Mouse (Mus musculus) midbrain, embryonic 13.5 days (tissue): ENCODE measurements around the gene Pkd1l2. TPM values are rescaled to one million over a fixed set of nuclear protein-coding genes. Genes with fewer than 3 reads are reported as not detected.

Experiments
- ATAC-seq: fragments of 200-750 bp; cut with Nextera tagmentation; 2 replicates; pipeline ENCODE4 v1.8.0; 2017; ENCODE audit warnings: mild to moderate bottlenecking, moderate TSS enrichment, moderate library complexity
- H3K27ac ChIP-seq: fragments of 300-500 bp; sonication (generic); 2 replicates; pipeline ENCODE4 v1.5.1; 2015; ENCODE audit warnings: inconsistent platforms, mild to moderate bottlenecking, moderate library complexity
- H3K27me3 ChIP-seq: fragments of 300-500 bp; sonication (generic); 2 replicates; pipeline ENCODE4 v1.6.1; 2015; ENCODE audit warnings: mild to moderate bottlenecking, inconsistent platforms
- H3K36me3 ChIP-seq: fragments of 300-500 bp; sonication (generic); 2 replicates; pipeline ENCODE4 v1.6.1; 2015; ENCODE audit warnings: mild to moderate bottlenecking, inconsistent platforms
- H3K4me1 ChIP-seq: fragments of 300-500 bp; sonication (generic); replicated peaks from 2 replicates; pipeline ENCODE4 v1.6.1; 2015; ENCODE audit warnings: inconsistent platforms
- H3K4me2 ChIP-seq: fragments of 300-500 bp; sonication (generic); replicated peaks from 2 replicates; pipeline ENCODE4 v1.6.1; 2015; ENCODE audit warnings: moderate library complexity, mild to moderate bottlenecking, inconsistent platforms
- H3K4me3 ChIP-seq: fragments of 300-500 bp; sonication (generic); replicated peaks from 2 replicates; pipeline ENCODE4 v1.5.1; 2015; ENCODE audit warnings: mild to moderate bottlenecking, inconsistent platforms
- H3K9ac ChIP-seq: fragments of 300-500 bp; sonication (generic); replicated peaks from 2 replicates; pipeline ENCODE4 v1.6.1; 2015; ENCODE audit warnings: mild to moderate bottlenecking, inconsistent platforms
- H3K9me3 ChIP-seq: fragments of 300-500 bp; sonication (generic); 2 replicates; pipeline ENCODE4 v1.6.1; 2016; ENCODE audit warnings: mild to moderate bottlenecking, inconsistent platforms
- WGBS: fragments of 180-500 bp; shearing (Covaris S2); methylation state at CpG from one replicate; pipeline ENCODE4 v1.1.7; 2015; 5-methylcytosine and 5-hydroxymethylcytosine counted together
- polyA plus RNA-seq: library from polyadenylated mRNA; unstranded; fragments of >200 nt; fragmentation: Nextera tagmentation; extraction: Ambion mirVana; gene quantifications from 2 replicates; pipeline ENCODE4 v1.2.1, GENCODE M21; 2015

Gene Pkd1l2
- polyA plus RNA-seq = not detected in 2 replicates

GRCm38 (mm10) chr8:117082399-117082872, at the start of gene Pkd1l2:
Gene Pkd1l2, minus strand, starts transcription at chr8:117082449.
- H3K4me2 ChIP-seq = no peak within 1 kb of the TSS
- H3K4me3 ChIP-seq = no peak within 1 kb of the TSS
- no peaks in the 10 kb centered on the region for H3K36me3 ChIP-seq
- ATAC-seq = no peak
- H3K9me3 ChIP-seq = no peaks in the 10 kb centered on the region
- no peaks in the 10 kb centered on the region for H3K27me3 ChIP-seq
- no peaks in the 10 kb centered on the region for H3K4me1 ChIP-seq
- H3K9ac ChIP-seq = no peak within 1 kb of the TSS
- WGBS = 87% methylated on average over 8 of the region's 8 CpGs
- H3K27ac ChIP-seq = no peak within 1 kb of the TSS

GRCm38 (mm10) chr8:117127063-117127462, 44.8 kb upstream of the Pkd1l2 start:
- no peak overlapping the region for H3K4me3 ChIP-seq

DNA sequence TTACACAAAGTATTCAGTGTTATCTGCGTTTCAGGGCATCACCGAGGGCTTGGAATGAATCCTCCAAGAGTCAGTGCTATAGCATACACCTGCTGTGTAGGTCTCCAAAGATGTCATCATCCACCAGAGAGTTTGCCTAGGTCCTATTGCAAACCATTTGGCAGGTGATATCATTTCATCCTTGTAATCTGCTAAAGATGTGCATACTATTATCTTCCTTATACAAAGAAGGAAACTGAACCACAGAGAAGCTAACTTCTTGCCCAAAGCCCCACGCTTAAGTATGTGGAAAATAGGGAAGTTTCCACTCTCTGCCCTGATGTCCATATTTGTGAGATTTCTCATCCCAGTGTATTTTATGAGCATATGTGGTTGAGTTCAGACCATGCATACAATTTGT, 44.2 kb upstream of the Pkd1l2 start:
- Histone ChIP-seq H3K36me3 (no peaks in the 10 kb centered on the region), H3K27me3 (no peaks in the 10 kb centered on the region), H3K9me3 (no peaks in the 10 kb centered on the region), H3K4me1 (no peaks in the 10 kb centered on the region), H3K27ac (no peak overlapping the region), H3K4me3 (no peak overlapping the region), H3K4me2 (no peak overlapping the region), H3K9ac (no peak overlapping the region)
- ATAC-seq = no peak
- WGBS = 93% methylated on average over 3 of the region's 3 CpGs

More at GRCm38 (mm10) chr8:117127063-117127462, 44.8 kb upstream of the Pkd1l2 start:
- ATAC-seq = no peak
- Histone ChIP-seq H3K4me2 (no peak overlapping the region), H3K27me3 (no peaks in the 10 kb centered on the region), H3K27ac (no peak overlapping the region), H3K9me3 (no peaks in the 10 kb centered on the region), H3K36me3 (no peaks in the 10 kb centered on the region), H3K4me1 (no peaks in the 10 kb centered on the region), H3K9ac (no peak overlapping the region)
- 88% methylated on average over 8 of the region's 8 CpGs for WGBS

DNA sequence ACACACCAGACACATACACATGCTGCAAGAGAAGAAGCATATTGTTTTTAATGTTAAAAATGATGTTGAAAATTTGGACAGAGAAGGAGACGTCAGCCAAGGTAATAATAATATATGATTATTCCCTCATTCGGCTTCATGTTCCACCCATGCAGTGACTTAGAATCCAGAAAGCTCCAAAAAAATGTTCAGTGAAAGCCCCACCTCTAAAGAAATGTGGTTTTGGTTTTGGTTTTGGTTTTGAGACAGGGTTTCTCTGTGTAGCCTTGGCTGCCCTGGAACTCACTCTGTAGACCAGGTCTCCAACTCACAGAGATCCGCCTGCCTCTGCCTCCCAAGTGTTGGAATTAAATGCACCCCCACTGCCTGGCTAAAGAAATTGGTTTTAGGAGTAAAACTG, 43.6 kb upstream of the Pkd1l2 start:
- Histone ChIP-seq H3K27ac (no peak overlapping the region), H3K36me3 (no peaks in the 10 kb centered on the region), H3K9ac (no peak overlapping the region), H3K4me2 (no peak overlapping the region), H3K9me3 (no peaks in the 10 kb centered on the region), H3K27me3 (no peaks in the 10 kb centered on the region), H3K4me3 (no peak overlapping the region), H3K4me1 (no peaks in the 10 kb centered on the region)
- ATAC-seq = no peak
- 98% methylated on average over 3 of the region's 3 CpGs for WGBS

DNA sequence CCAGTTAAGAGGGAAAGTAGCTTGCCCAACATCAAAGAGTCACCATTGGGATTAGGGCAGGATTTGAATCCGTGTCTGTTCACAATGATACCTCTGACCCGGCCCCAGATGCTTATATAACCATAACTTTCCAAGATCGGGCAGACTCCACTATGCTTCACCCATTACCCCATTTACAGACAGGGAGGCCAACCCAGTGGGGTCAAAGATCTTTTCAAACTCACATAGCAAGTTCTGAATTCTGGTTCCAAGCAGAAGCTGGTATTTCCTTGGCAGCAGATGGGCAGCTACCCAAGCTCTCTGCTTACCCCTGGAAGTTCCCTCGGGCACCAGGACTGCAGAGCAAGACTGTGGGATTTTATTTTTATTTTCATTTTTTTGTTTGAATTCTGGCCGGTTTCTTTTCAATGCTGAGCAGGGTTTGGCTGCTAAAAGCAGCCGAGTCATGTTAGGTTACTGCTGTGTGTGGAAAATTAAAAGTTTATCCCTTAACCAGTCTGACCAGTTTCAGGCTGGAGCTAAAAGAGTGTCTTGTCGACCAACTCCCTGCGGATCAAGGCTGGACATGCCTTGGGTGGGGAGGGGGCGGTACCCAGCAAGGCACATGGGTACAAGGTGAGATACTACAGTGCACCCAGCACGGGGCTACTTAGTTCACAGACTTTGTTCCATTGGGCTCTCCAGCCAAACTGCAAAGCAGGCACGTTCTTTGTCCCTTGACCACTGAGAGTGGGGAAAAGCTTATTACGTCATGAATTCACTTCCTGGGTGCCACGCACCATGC, 41.8 kb upstream of the Pkd1l2 start:
- Histone ChIP-seq H3K4me2 (no peak overlapping the region), H3K4me3 (no peak overlapping the region), H3K9ac (no peak overlapping the region), H3K27me3 (no peaks in the 10 kb centered on the region), H3K4me1 (no peaks in the 10 kb centered on the region), H3K9me3 (no peaks in the 10 kb centered on the region), H3K27ac (no peak overlapping the region), H3K36me3 (no peaks in the 10 kb centered on the region)
- 84% methylated on average over 13 of the region's 13 CpGs for WGBS
- no peak for ATAC-seq

DNA sequence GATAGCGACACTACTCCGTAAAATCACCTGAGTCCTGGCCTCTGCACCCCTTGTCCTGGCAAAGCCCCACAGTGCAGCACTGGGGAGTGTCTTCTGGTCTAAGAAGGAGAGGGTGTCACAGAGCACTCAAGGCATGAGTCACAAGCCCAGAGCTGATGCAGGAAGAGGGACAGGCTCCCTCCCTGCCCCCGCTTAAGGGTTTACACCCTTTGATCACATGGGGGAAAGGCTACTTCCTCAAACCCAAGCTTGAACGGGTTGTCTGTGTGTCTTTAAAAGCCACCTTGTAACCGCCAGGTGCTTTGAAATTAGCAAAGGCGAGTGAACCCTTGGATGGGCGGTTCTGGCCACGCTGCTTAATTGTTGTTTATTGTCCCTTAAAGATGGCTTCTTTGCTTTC, 39.0 kb upstream of the Pkd1l2 start:
- Histone ChIP-seq H3K9me3 (no peaks in the 10 kb centered on the region), H3K4me1 (no peaks in the 10 kb centered on the region), H3K9ac (no peak overlapping the region), H3K4me2 (no peak overlapping the region), H3K36me3 (no peaks in the 10 kb centered on the region), H3K27me3 (no peaks in the 10 kb centered on the region), H3K4me3 (no peak overlapping the region), H3K27ac (no peak overlapping the region)
- ATAC-seq = no peak
- 71% methylated on average over 8 of the region's 8 CpGs for WGBS

DNA sequence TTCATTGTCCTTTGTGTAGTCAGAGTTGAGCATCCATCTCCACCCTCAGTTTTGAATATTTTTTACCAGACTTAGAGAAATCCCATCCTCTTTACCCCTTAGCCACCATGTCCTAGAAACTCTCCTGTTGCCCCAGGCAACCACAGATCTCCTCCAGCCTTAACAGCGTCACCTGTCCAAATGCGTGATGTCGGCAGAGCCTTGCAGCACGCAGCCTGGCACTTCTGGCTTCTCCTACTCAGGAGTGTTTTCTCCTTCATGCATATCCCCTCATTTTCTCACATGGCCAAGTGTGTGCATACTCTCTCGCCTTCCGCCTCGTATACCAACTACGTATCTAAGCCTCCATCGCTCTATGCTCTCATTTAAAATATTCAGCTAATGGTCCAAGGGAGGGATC, 36.2 kb upstream of the Pkd1l2 start:
- Histone ChIP-seq H3K27ac (no peak overlapping the region), H3K36me3 (no peaks in the 10 kb centered on the region), H3K27me3 (no peaks in the 10 kb centered on the region), H3K9me3 (no peaks in the 10 kb centered on the region), H3K4me2 (no peak overlapping the region), H3K4me1 (peaks cover 13% of the 10 kb centered on the region; the same call in 1 of the 2 replicates), H3K9ac (no peak overlapping the region), H3K4me3 (no peak overlapping the region)
- no peak for ATAC-seq
- WGBS = 91% methylated on average over 9 of the region's 9 CpGs

DNA sequence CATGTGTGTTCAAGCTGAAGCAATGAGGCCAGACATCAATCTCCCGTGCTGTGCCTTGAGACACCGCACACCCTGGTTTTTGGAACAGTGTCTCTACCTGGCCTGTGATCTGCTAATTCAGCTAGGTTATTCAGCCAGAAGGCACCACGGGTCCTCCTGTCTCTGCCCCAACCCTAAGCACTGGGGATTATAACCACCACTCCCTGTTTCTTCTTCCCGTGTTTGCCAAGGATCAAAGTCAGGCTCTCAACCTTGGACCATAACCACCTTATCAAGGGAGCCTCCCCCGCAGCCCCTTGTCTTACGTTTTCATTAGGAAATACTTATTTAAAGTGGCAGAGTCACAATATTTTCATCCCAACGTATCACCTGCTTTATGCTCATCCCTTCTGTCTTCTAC, 34.3 kb upstream of the Pkd1l2 start:
- Histone ChIP-seq H3K27me3 (no peaks in the 10 kb centered on the region), H3K9ac (no peak overlapping the region), H3K36me3 (no peaks in the 10 kb centered on the region), H3K4me2 (no peak overlapping the region), H3K9me3 (no peaks in the 10 kb centered on the region), H3K4me3 (no peak overlapping the region), H3K4me1 (peaks cover 13% of the 10 kb centered on the region; the same call in 1 of the 2 replicates), H3K27ac (no peak overlapping the region)
- ATAC-seq = no peak
- WGBS = 71% methylated on average over 7 of the region's 7 CpGs

DNA sequence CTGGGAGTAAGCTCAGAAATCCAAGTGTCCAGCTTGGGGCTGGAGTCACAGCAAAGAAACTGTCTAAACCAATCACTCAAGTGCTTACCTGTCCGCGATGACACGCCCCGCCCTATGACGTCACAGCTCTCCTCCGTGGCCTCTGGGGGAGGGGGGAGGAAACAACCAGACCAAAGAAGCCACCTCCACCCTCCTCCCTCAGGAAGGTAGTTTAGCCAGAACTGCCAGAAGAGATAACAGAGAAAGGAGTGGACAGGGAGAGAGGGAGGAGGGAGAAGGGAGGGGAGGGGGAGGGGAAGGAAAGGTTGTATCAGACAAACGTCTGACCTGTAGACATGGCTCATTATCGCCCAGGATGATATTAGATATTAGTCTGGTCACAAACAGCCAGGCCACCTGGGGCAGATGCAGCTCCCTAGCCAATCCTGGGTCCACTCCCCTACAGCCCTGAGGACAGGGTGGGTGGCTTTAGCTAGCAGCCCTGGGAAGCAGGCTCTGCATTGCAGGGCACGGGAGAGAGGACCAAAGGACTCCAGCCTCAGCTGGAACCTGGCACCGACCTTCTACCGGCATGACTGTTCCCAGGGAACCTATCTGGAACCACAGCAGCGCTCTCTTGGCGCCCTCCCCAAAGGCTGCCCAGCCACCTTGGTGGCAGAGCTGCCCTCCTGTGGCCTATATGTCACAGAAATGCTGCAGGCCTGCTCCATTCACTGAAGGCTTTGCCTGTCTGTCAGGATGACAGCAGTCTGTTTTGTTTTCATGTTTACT, 33.6 kb upstream of the Pkd1l2 start:
- H3K27ac ChIP-seq = no peak overlapping the region
- H3K9me3 ChIP-seq = no peaks in the 10 kb centered on the region
- ATAC-seq = 0 out of 2 replicates have a peak, but pooled peaks have one; percentile 27
- H3K36me3 ChIP-seq = no peaks in the 10 kb centered on the region
- WGBS = 15% methylated on average over 13 of the region's 13 CpGs
- H3K9ac ChIP-seq = 0 out of 2 replicates have a peak overlapping the region, but pooled peaks have one; percentile 3
- H3K27me3 ChIP-seq = no peaks in the 10 kb centered on the region
- no peak overlapping the region for H3K4me3 ChIP-seq
- H3K4me2 ChIP-seq = peak overlapping the region; percentile 30
- peaks cover 13% of the 10 kb centered on the region; the same call in 1 of the 2 replicates for H3K4me1 ChIP-seq

DNA sequence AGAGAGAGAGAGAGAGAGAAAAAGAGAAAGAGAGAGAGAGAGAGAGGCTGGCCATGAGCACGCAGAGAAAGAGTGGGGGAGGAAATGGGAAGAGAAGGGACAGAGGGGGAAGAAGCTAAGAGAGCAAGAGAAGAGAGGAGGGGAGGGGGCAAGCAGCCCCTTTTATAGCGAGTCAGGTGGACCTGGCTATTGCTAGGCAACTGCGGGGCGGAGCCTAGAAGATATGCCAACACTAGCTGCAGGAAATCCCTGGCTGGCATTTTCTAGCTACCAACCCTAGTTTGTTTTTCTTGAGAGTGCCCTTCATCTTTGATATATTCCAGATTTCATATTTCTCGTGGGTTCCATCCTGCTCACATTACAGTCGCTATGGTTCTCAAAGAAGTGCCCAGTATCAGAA, 32.8 kb upstream of the Pkd1l2 start:
- Histone ChIP-seq H3K4me1 (peaks cover 13% of the 10 kb centered on the region; the same call in 1 of the 2 replicates), H3K27ac (no peak overlapping the region), H3K36me3 (no peaks in the 10 kb centered on the region), H3K9me3 (no peaks in the 10 kb centered on the region), H3K4me2 (peak overlapping the region; percentile 30; the same call in 1 of the 2 replicates), H3K4me3 (no peak overlapping the region), H3K9ac (no peak overlapping the region), H3K27me3 (no peaks in the 10 kb centered on the region)
- WGBS = 42% methylated on average over 6 of the region's 6 CpGs
- no peak for ATAC-seq

- Histone ChIP-seq H3K27ac (no peak overlapping the region), H3K9me3 (no peaks in the 10 kb centered on the region), H3K4me1 (peaks cover 13% of the 10 kb centered on the region; the same call in 1 of the 2 replicates), H3K4me3 (no peak overlapping the region), H3K9ac (no peak overlapping the region), H3K27me3 (no peaks in the 10 kb centered on the region), H3K4me2 (no peak overlapping the region), H3K36me3 (no peaks in the 10 kb centered on the region)
- no peak for ATAC-seq
- WGBS = 76% methylated on average over 8 of the region's 8 CpGs
These were observed 30.0 kb upstream of the Pkd1l2 start for GRCm38 (mm10) chr8:117112261-117112660.

DNA sequence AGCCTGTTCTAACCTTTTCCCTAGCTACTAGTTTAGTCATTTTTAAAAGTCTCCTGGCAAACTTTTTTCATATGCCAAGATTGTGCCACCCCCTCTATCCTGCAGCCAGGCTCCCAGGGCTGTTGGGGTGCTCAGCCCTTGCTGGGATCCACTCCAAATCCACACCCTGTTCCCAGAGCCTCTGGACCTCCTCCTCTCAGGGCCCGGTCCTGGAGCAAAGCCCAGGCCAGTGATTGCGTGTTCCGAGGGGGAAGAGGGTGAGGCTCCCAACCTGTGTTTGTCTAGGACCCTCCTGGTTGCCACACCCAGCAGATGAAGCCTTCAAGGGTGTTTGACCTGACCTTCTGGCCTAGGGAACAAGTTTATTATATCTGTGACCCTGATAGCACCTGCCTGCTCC, 29.4 kb upstream of the Pkd1l2 start:
- Histone ChIP-seq H3K9me3 (no peaks in the 10 kb centered on the region), H3K27ac (no peak overlapping the region), H3K4me1 (peaks cover 13% of the 10 kb centered on the region; the same call in 1 of the 2 replicates), H3K4me3 (no peak overlapping the region), H3K4me2 (no peak overlapping the region), H3K27me3 (no peaks in the 10 kb centered on the region), H3K36me3 (no peaks in the 10 kb centered on the region), H3K9ac (no peak overlapping the region)
- no peak for ATAC-seq
- 89% methylated on average over 3 of the region's 3 CpGs for WGBS
